Mouse (Mus musculus) adrenal gland, adult 2 months (tissue): Measurements from ENCODE around the gene Ammecr1. TPM values are rescaled to one million over a fixed set of nuclear protein-coding genes. Genes with fewer than 3 reads are reported as not detected.

Experiments used
- DNase-seq: peaks from one replicate; pipeline ENCODE4 v3.0.0; 2021
- polyA plus RNA-seq: library from polyadenylated mRNA; depleted of rRNA; stranded (reverse); fragments of >200 nt; gene quantifications from 2 replicates; pipeline ENCODE4 v1.2.3, GENCODE M21; 2012
- total RNA-seq, 2 experiments: library from RNA; stranded (reverse); gene quantifications; 2 replicates each; pipeline ENCODE4 v1.2.3; 2021

The Ammecr1 gene
- total and polyA plus RNA-seq, 3 experiments = 2.0 to 9.6 (median 8.6) TPM

GRCm38 (mm10) chrX:142916719-142917118 lies 49.8 kb downstream of the Ammecr1 start:
- DNase-seq = no peak

DNA sequence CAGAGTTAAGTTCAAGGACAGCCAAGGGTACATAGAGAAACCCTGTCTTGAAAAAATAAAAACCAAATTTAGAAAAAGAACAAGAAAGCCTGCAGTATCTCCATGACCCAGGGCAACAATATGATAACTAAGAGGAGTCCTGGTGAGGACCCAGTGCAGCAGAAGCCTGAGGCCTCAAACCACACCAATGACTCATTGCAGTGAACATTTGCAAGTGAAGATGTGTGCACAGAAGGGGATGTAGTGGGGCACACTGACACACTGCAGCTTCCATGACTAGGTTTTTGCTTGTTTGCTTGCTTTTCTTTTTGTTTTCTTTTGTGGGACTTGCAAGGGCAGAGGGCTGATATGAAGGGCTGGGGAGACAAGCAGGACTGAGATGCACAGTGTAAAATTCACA lies 52.3 kb downstream of the Ammecr1 start:
- no peak for DNase-seq

GRCm38 (mm10) chrX:142903854-142904253 lies 62.7 kb downstream of the Ammecr1 start:
- DNase-seq = no peak

DNA sequence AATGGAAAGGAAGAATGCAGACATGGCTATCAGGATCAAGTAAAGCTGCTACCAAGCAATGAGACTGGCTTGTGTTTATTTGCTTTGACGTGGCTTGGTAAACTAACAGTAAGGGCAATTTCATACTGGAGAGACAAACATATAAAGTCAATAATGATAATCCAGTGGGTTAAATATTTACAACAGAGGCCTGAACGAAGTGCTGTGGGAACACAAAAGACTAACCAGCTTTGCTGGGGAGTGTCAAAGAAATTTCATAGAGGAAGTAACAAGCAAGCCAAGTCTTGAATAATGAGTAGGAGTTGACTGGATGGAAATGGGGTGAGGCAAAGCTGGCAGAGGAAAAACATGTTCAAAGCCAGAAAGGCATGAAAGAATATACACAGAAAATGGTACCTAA lies 63.9 kb downstream of the Ammecr1 start:
- no peak for DNase-seq

DNA sequence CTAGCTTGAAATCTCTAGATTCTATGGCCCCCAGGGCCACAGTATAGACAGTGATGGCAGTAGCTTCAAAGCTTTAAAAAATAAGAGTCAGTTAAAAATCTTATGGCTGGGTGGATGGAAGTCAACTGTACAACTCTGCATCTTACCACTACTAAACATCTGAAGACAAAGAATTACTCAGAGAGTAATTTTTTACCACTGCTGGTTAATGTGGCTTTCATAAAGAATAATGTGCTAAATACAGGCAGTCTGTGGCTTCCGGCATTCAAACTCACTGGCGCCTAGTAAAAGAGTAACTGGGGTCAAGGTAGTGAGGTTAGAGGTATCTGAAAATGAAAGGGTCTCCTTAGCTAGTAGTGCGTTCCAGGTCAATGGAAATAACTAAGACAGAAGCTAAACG lies 64.6 kb downstream of the Ammecr1 start:
- DNase-seq = no peak

GRCm38 (mm10) chrX:142898295-142898887 lies 68.1 kb downstream of the Ammecr1 start:
- DNase-seq = peak; percentile 17

DNA sequence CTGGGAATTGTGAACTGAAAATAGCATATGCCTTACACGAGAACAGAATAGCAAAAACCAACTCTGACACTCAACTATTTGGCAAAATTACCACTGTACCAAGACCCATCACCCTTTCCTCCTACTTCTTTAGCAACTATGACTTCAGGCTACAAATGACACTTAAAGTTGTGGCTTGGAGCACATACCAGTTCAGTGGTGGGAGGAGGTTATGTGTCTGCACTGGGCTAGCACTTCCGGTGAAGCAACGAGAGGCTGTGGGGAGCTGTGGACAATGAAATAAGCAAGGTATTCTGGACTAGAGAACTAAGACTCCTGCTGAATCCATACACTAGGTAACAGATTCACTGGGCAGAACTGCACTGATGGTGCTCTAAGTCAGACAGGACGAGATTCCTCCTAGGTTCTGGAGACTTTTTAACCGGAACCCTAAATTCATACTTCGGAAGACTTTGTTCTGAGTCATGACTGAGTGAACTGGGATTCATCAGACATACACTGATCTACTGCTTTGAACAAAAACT lies 69.0 kb downstream of the Ammecr1 start:
- no peak for DNase-seq

- no peak for DNase-seq
Measured at GRCm38 (mm10) chrX:142895316-142895715, 71.2 kb downstream of the Ammecr1 start.

DNA sequence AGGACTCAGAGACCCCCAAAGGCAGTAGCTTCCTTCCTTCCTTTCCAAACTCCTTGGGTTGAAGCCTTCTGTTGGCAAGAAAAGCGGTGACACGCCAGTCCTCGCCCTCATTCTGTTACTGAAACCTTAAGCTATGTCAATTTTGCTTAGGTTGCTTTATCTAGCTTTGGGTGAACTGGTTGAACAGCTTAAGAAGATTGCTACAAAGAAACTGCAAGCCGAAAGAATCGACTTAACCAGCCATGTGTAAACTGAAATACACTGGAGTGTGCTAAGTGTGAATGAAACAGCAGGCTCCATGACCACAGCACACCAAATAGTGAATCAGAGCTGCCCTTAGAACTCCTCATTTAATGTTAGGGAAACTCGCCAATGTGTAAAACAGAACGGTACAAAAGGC lies 80.6 kb downstream of the Ammecr1 start:
- no peak for DNase-seq

DNA sequence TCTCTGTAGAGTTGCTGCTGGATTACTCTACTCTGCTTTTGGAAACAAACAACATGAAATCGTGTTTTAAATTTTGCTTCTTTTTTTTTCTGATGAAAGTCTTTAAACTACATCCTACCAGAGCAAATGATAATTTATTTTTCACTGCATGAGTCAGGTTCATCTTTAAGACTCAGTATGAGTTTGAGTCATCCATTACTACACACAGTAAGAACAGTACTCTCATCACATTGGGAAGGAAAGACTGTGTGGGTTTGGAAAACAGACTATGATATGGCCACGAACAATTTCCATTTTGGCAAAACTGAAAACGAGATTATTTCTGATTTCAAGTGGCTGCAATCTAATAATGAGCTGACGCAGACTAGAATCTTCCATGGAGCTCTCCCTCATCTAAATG lies 82.9 kb downstream of the Ammecr1 start:
- DNase-seq = no peak

DNA sequence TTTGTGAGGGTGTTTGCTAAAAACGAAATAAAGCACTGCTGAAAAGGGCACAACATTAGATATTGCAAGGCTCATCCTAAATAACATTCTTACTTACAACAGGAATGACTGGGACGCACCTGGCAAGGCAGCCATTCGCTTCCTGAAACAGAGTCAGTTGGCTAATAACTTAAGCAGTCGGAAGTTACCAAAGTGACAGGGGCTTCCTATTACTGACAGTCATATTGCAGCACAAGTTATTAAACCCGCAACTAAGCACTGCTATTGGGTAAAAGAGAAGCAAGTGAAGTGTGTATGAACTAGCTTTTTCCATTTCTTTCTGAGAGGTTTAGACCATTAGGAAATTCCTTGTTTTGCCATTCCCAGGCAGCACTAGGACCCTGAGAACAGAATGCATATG lies 84.3 kb downstream of the Ammecr1 start:
- no peak for DNase-seq

- DNase-seq = no peak
Measured at GRCm38 (mm10) chrX:142869844-142870243, 96.7 kb downstream of the Ammecr1 start.

DNA sequence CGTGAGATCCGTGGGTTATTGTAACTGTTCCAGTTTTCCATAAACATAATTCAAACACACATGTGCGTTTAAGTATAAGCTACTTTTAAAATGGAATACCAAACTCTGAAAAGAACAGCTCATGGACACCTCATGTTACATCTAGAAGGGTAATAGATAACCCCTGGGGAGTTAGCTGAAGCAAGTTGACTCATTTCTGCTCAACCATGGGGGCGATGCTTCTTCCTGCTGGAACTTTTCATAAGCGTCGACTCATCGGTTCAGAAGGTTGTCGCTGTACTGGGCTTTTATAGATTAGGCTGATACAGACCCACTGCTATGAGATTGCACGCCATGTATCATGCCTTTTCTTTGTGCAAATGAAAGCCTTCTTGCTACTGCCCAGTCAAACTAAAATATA lies 118.5 kb downstream of the Ammecr1 start:
- DNase-seq = no peak

DNA sequence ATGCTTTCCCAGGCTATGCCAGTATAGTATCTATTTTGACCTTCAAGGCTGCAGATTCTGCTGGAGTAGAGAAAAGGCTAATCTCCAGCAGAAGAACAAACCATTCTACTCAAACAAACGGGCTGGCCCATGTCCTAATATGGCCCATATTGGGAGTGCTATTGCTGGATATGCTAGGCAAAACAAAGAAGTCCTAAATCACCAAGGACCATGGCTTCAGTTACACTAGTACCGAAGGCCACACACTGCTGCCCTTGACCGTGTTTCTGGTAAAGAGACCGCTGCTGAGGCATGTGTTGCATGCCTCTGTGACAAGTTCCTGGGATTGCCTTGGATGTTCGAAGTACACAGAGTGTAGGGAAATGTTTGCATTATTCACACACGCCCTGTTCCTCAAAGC lies 120.3 kb downstream of the Ammecr1 start:
- DNase-seq = peak; percentile 61

DNA sequence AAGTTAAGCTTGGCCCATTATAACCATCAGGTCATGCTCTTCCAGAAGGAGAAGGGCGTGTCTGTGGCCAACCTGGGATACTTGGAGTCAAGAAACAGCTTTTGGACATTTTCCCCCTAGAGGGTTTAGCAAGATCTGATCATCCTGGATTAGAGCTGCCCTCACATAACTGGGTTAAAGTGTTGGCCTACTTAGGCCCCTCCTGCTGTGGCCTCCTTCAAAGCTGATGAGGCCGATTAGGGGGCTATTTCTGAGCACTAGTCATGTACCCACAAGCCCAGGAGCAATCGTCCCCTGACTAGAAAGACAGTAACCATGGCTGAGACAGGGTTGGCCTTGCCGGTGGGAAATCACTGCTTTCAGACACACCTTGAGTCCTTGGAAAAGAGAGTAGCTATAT lies 124.6 kb downstream of the Ammecr1 start:
- no peak for DNase-seq

DNA sequence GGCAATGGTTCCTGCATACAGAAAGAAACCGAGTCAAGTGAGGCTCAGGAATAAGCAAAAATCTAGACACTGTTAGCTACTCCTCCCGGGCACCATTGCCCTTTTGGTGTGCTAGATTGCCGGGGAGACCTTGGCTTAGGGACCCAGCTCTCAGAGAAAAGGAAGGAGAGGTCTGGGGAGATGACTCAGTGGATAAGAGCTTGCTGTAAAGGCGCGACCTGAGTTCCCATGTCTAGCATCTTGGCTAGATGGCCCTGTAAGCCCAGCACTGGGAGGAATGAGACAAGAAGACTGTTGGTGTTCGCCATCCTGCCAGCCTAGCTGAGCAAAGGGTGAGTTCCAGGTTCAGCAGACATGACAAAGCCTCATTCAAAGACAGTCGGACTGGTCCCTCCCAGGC lies 127.1 kb downstream of the Ammecr1 start:
- DNase-seq = no peak

DNA sequence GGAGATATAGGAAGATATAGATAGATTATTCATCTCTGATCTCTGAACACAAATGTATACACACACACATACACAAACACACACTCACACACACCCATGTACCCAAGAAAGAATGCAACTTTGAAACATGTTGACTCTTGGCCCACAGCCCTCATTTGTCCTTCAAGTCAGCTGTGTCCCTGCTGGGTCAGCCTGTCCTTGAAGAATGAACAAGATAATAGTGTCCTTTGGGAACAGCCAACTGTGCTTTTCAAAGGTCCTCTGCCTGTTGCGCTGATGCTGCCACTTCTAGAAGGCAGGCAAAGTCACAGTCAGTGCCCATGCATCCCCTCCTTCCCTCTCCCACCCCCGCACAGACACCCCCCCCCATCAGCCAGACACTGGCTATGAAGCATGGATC lies 127.7 kb downstream of the Ammecr1 start:
- DNase-seq = peak; percentile 45

- DNase-seq = no peak
Measured at GRCm38 (mm10) chrX:142837316-142837715, 129.2 kb downstream of the Ammecr1 start.

GRCm38 (mm10) chrX:142836399-142836798 lies 130.1 kb downstream of the Ammecr1 start:
- DNase-seq = no peak

GRCm38 (mm10) chrX:142834807-142835206 lies 131.7 kb downstream of the Ammecr1 start:
- DNase-seq = no peak

DNA sequence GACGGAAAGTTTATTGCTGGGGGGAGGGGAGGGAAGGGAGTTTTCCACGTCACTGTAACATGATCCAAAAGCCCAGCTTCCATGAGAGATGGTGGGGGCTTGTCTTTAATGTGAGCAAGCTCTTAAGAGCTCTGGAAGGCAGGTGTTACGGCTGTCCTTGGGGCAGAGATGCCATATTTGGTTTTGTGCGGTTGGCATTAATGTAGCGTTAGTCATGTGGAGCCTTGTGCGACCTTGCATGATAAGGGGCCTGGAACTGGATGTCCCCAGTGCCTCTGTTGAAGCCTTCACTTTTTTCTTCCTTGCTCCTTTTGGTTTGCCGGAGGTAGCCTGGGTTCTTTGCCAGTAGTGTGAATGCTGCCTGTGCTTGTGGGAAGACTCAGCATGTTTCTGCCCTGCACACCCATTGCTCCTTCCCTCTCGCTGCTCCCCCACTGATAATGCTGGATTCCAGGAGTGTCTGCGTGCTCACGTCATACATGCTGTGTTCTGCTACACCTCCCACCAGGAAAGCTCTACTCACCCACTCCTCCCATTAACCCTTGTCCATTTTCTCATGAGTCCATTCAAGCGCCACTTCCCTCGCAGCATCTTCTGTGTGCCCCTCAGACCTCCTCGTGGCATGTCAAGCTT lies 133.2 kb downstream of the Ammecr1 start:
- peak; percentile 65 for DNase-seq

DNA sequence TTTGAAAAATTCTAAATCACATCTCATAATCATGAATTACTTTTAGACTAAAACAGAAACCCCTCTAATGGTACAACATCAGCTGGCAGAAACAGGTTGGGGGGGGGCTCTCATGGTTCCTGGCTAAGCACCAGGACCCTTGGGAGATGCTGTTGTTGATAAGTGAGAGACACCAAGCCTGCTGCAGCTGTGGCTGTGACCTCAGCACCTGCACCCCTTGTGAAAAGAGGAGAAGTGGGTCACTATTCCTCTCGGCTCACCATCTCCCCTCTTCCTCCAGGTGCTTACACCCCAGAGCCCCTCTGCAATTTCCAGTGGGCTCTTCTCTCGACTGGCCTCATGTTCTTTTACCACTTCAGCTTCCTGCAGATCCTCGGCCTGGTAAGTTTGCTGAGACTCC lies 134.3 kb downstream of the Ammecr1 start:
- DNase-seq = no peak

- no peak for DNase-seq
Measured at GRCm38 (mm10) chrX:142830572-142830971, 136.0 kb downstream of the Ammecr1 start.

DNA sequence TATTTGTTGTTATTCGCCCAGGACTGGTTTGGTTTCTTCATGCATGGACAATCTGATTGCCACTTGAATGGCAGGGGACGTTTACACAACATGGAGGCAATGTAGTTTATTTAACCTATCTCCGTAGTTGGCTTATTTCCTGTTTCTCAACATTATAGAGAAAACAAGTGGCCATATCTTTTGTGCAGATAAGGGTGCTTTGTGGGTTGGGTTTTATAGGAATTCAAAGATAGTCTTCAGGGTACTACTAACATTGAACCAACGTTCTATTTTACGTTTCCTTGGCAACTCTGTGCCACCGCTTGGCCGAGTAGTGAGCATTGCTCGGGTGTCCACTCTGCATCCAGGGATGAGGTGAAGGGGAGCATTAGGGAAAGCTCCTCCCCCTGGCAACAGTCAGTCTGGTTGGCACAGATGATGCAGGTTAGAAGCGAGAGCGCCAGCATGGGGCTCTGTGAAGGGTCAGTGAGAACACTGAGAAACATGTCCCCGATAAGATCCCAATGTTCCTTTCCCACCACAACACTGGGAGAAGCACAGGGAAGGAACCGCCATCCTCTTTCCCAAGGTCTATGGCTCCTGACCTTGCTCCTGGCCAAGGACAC lies 136.6 kb downstream of the Ammecr1 start:
- DNase-seq = no peak
